Mouse (Mus musculus): ENCODE measurements at regions not wholly inside any gene's neighbourhood (a gene's known extent, or its start where the extent isn't known, plus 50 kb on each side); places are given as distances from the start of the nearest gene placed in this dataset.

DNA sequence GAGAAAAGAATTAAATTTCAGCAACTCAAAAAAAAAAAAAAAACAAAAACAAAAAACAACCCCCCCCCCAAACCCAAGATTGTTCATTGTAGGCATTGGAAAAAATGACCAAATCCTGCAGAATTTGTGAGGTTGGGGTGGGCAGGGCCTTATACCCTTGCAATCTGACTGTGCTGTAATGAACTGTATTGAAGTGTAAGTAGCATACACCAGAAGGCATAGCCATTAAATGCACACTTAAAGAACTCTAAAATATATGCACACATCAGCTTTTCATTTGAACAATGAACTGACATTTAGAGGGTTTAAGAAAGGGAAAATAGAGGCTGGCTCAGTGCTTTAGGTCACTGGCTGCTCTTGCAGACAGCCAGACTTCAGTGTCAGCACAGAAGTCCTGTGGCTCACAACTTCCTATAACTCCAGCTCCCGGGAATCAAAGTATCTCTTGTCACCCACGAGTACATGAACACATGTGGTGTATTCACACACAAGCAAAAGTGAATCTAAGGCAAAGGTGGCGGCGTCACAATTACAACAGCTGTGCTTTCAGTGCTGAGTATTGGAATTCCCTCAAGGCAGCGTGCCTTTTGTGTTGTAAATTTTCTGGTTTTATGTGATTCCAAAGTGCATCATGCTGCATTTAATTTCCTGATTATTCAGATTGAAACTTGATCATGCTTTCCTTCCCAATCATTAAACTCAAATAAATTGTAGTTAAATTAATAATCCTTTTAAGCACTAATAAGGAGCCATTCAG lies 150.6 kb upstream of the Tmc3 start:
- WGBS, result 49% methylated on average over 5 of the region's 5 CpGs
- Histone ChIP-seq H3K4me1 (ENCODE audit: control insufficient read depth, insufficient read depth, low read length) (no peaks in the 10 kb centered on the region), H3K27ac (ENCODE audit: insufficient read depth, low read depth, low read length) (no peak overlapping the region), H3K4me3 (ENCODE audit: insufficient read depth, low read depth, low read length) (no peak overlapping the region), H3K36me3 (ENCODE audit: control insufficient read depth, insufficient read depth, low read length) (no peaks in the 10 kb centered on the region), H3K27me3 (replicated peaks; ENCODE audit: control insufficient read depth, insufficient read depth, low read length) (no peaks in the 10 kb centered on the region)
- TF ChIP-seq POLR2A (IDR thresholded peaks at IDR 0.05; ENCODE audit: low read depth, low read length), result no peak
- DNase-seq, result no peak

DNA sequence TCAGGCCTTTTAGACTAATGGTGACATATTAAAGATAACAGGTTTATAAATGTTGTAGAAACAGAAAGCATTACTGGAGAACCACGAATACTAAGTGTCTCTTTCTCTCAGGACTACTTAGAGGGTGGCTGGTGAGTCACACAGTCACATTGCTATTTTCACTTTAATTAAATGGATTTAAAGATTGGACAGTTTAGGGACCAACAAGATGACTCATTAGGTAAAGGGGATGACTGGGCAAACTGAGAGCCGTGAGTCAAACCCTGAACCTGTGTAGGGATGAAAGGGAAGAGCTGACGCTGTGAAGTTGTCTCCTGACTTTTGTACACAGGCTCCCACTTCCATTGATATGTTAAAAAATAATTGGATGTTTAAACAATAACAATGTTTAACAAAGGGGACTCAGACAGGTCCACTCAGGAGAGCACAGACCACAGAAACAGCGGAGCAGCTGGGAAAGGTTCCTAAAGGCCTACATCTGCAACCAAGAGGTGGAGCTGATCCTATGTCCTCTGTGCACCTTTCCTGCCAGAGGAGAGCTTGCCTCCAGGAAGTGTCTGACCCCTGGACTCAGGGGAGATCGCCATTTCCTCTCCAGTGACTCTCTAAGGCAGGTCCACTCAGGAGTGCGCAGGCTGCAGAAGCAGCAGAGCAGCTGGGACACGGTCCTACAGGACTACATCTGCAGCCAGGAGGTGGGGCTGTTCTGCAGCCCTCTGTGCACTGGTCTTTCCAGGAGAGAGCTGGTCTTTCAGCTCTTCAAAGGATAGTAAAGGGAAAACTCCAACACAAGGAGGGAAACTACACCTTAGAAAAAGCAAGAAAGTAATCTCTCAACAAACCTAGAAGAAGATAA lies 146.0 kb upstream of the Tmc3 start:
- H3K27me3 ChIP-seq (replicated peaks; ENCODE audit: control insufficient read depth, insufficient read depth, low read length), result no peaks in the 10 kb centered on the region
- no peaks in the 10 kb centered on the region for H3K36me3 ChIP-seq (ENCODE audit: control insufficient read depth, insufficient read depth, low read length)
- H3K4me3 ChIP-seq (ENCODE audit: insufficient read depth, low read depth, low read length), result no peak overlapping the region
- H3K27ac ChIP-seq (ENCODE audit: insufficient read depth, low read depth, low read length), result no peak overlapping the region
- TF ChIP-seq CTCF (conservative IDR thresholded peaks at IDR 0.05; ENCODE audit: insufficient read depth, insufficient read length, low read depth, low read length) (no peak; the same call in 1 of the 2 replicates), POLR2A (IDR thresholded peaks at IDR 0.05; ENCODE audit: low read depth, low read length) (no peak)
- DNase-seq, result peak; percentile 30
- no peaks in the 10 kb centered on the region for H3K4me1 ChIP-seq (ENCODE audit: control insufficient read depth, insufficient read depth, low read length)
- WGBS, result 44% methylated on average over 7 of the region's 7 CpGs

GRCm38 (mm10) chr7:83443596-83444278 lies 141.0 kb upstream of the Tmc3 start:
- Histone ChIP-seq H3K4me3 (ENCODE audit: insufficient read depth, low read depth, low read length) (no peak overlapping the region), H3K36me3 (ENCODE audit: control insufficient read depth, insufficient read depth, low read length) (no peaks in the 10 kb centered on the region), H3K27me3 (replicated peaks; ENCODE audit: control insufficient read depth, insufficient read depth, low read length) (no peaks in the 10 kb centered on the region), H3K27ac (ENCODE audit: insufficient read depth, low read depth, low read length) (no peak overlapping the region), H3K4me1 (ENCODE audit: control insufficient read depth, insufficient read depth, low read length) (no peaks in the 10 kb centered on the region)
- 35% methylated on average over 16 of the region's 16 CpGs for WGBS
- TF ChIP-seq POLR2A (IDR thresholded peaks at IDR 0.05; ENCODE audit: low read depth, low read length), result no peak
- TF ChIP-seq CTCF (conservative IDR thresholded peaks at IDR 0.05; ENCODE audit: insufficient read depth, insufficient read length, low read depth, low read length), result no peak
- DNase-seq, result no peak

GRCm38 (mm10) chr7:83444279-83444615 lies 140.5 kb upstream of the Tmc3 start:
- no peaks in the 10 kb centered on the region for H3K27me3 ChIP-seq (replicated peaks; ENCODE audit: control insufficient read depth, insufficient read depth, low read length)
- 71% methylated on average over 1 of the region's 1 CpGs for WGBS
- H3K27ac ChIP-seq (ENCODE audit: insufficient read depth, low read depth, low read length), result no peak overlapping the region
- no peak for TF ChIP-seq POLR2A (IDR thresholded peaks at IDR 0.05; ENCODE audit: low read depth, low read length)
- no peak for TF ChIP-seq CTCF (conservative IDR thresholded peaks at IDR 0.05; ENCODE audit: insufficient read depth, insufficient read length, low read depth, low read length)
- no peak overlapping the region for H3K4me3 ChIP-seq (ENCODE audit: insufficient read depth, low read depth, low read length)
- no peaks in the 10 kb centered on the region for H3K4me1 ChIP-seq (ENCODE audit: control insufficient read depth, insufficient read depth, low read length)
- DNase-seq, result no peak
- no peaks in the 10 kb centered on the region for H3K36me3 ChIP-seq (ENCODE audit: control insufficient read depth, insufficient read depth, low read length)

DNA sequence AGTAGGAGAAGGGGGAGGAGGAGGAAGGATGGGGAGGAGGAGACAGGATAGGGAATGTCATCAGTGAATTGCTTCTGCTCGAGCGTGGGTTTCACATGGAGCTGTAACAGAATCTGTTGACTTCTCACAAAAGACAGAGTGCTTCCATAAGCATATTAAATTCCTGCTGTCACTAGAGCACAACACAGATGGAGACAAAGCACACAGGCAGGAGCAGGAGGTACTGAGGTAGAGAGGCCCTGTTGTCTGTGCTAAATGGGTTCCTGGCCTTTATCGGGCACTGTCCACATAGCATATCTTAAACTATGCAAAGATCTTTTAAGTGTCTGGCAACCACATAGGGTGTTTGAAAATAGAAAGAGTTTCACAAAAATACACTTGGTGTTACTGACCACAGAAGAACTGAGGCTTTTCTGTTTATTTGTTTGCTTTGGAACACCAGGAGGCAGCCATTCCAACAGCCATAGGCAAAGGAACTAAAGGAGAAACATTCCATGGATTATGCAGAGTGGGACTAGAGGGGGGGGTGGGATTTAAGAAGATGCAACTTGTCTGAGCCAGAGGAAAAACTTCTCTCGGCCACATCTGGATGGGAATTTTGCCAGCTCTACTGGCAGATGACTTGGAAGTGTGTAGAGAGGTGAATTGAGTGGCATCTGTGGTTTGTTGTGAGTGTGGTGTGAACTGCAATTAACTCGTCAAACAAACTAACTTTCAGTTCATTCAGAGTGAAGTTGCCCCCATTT lies 139.4 kb upstream of the Tmc3 start:
- WGBS, result 41% methylated on average over 5 of the region's 5 CpGs
- no peak overlapping the region for H3K27ac ChIP-seq (ENCODE audit: insufficient read depth, low read depth, low read length)
- H3K4me1 ChIP-seq (ENCODE audit: control insufficient read depth, insufficient read depth, low read length), result no peaks in the 10 kb centered on the region
- no peaks in the 10 kb centered on the region for H3K36me3 ChIP-seq (ENCODE audit: control insufficient read depth, insufficient read depth, low read length)
- no peaks in the 10 kb centered on the region for H3K27me3 ChIP-seq (replicated peaks; ENCODE audit: control insufficient read depth, insufficient read depth, low read length)
- no peak overlapping the region for H3K4me3 ChIP-seq (ENCODE audit: insufficient read depth, low read depth, low read length)
- TF ChIP-seq POLR2A (IDR thresholded peaks at IDR 0.05; ENCODE audit: low read depth, low read length) (no peak), CTCF (conservative IDR thresholded peaks at IDR 0.05; ENCODE audit: insufficient read depth, insufficient read length, low read depth, low read length) (no peak)
- DNase-seq, result no peak

- Histone ChIP-seq H3K4me3 (ENCODE audit: insufficient read depth, low read depth, low read length) (no peak overlapping the region), H3K4me1 (ENCODE audit: control insufficient read depth, insufficient read depth, low read length) (no peaks in the 10 kb centered on the region), H3K36me3 (ENCODE audit: control insufficient read depth, insufficient read depth, low read length) (no peaks in the 10 kb centered on the region), H3K27me3 (replicated peaks; ENCODE audit: control insufficient read depth, insufficient read depth, low read length) (no peaks in the 10 kb centered on the region), H3K27ac (ENCODE audit: insufficient read depth, low read depth, low read length) (no peak overlapping the region)
- DNase-seq, result no peak
- WGBS, result 46% methylated on average over 3 of the region's 3 CpGs
- no peak for TF ChIP-seq CTCF (conservative IDR thresholded peaks at IDR 0.05; ENCODE audit: insufficient read depth, insufficient read length, low read depth, low read length)
These were observed 134.4 kb upstream of the Tmc3 start for GRCm38 (mm10) chr7:83450346-83450745.
